Mouse (Mus musculus) gastrocnemius, postnatal 36 days (tissue): Measurements from ENCODE around the gene Kirrel3. TPM values are rescaled to one million over a fixed set of nuclear protein-coding genes. Genes with fewer than 3 reads are reported as not detected.

Experiments used
- DNase-seq, 2 experiments: peaks; one replicate each; pipeline ENCODE4 v3.0.0; 2022
- intact Hi-C: fragments of 180-260 bp; cut with DNase I; formaldehyde crosslinking; loops from one replicate; pipeline ENCODE4 v1.15.1; 2025
- total RNA-seq, 2 experiments: library from RNA; stranded (reverse); gene quantifications; 2 replicates each; pipeline ENCODE4 v1.2.3; 2021

Kirrel3 gene
- total RNA-seq, 2 experiments from 2014 or later = 0.51 to 0.54 TPM

DNA sequence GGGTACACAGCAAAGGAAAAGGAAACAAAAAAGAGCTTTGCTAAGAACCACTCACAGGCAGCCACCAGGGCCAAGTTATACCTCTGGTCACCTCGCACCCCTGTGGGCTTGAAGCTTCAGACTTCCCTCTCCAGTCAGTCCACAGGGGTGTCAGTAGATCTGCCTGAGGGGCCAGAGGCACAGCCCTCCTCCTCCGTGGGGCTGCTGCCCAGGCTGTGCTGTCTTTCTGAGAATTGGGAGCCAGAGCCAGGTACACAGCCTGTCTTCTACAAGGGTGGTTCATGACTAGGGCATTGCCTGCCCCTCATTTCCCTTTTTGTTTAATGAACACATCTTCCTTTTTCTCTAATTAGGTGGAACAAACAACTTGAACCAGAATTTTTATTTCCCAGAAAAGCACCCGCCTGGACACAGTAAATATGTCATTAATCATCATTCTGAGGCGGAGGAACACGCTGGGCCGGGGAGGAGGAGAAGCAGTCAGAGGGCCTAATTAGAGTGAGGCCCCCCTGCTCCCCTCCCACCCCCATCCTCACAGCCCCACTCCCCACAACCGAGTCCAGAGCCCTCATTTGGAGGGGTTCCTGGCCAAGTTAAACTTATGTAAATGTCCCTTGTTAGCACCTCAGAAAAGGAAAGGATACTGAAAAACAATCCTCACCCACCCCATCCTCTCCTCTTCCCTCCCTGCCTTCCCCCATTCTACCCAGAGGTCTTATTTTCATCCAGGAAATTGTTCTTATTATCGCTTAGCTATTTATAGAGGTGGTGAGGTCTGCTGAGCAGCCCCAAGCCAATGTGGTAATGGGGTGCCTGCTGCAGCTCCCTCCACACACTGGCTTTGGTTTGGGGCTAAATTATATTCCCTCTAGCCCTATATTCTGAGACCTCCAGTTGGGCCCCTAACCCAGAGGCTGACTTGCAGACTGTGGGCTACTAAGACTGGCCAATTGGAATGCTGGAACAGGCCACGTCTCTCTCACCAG, 512.5 kb downstream of the Kirrel3 start:
- intact Hi-C loops = no loop called here
- no peak for DNase-seq

- no peak for DNase-seq
- intact Hi-C loops = no loop called here
Measured at GRCm38 (mm10) chr9:35004113-35004512, 518.4 kb downstream of the Kirrel3 start.

- intact Hi-C loops = no loop called here
- no peak for DNase-seq
Measured at GRCm38 (mm10) chr9:35007697-35008341, 522.1 kb downstream of the Kirrel3 start.

DNA sequence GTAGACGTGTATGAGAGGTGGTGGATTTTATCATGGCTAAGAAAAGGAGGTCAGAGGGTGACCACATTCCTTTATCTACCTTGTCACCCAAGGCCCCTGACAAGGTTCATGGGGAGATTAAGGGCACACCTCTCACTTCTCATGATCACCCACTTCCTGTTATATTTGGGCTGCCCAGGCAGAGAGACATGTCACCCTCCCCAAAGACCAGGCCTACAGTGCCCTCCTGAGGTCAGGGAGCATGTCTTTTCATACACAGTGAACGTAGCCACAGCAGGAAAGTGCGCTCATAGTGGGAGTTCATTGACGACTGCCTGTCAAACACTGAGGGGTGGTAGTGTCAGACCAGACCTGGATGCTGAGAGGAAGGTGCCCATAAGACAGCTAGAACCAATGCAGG, 531.1 kb downstream of the Kirrel3 start:
- intact Hi-C loops = loop anchor here (2.0 kb wide), 1 partner anchor 34 kb away; no protein-coding TSS in a partner anchor
- DNase-seq = no peak

- intact Hi-C loops = loop anchor here (2.0 kb wide), 1 partner anchor 35 kb away; no protein-coding TSS in a partner anchor
- DNase-seq = no peak
Measured at GRCm38 (mm10) chr9:35017563-35017962, 531.9 kb downstream of the Kirrel3 start.

GRCm38 (mm10) chr9:35018056-35018455, 532.4 kb downstream of the Kirrel3 start:
- intact Hi-C loops = no loop called here
- no peak for DNase-seq

DNA sequence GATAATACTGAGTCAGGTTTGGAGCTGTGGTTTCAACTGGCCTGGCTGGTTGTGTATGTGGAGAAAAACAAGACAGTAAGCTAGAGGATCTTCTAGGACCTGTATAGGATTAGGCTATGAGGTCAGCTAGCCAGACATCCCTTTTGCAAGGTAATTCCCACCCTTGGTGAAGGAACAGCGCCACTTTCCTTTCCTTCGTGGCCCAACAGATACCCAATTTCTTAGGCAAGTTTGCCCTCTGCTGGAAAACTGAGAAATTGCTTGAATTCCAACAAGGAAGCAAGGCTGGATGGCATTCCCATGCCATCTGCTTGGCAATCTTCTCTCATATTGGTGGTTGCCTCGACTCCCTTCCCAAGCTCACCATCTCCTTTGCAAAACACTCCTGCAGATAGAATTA, 533.7 kb downstream of the Kirrel3 start:
- DNase-seq = no peak
- intact Hi-C loops = no loop called here

GRCm38 (mm10) chr9:35020015-35020653, 534.4 kb downstream of the Kirrel3 start:
- intact Hi-C loops = loop anchor here (2.0 to 5.0 kb wide), 2 partner anchors 163 to 521 kb away; no protein-coding TSS in a partner anchor
- DNase-seq = no peak

DNA sequence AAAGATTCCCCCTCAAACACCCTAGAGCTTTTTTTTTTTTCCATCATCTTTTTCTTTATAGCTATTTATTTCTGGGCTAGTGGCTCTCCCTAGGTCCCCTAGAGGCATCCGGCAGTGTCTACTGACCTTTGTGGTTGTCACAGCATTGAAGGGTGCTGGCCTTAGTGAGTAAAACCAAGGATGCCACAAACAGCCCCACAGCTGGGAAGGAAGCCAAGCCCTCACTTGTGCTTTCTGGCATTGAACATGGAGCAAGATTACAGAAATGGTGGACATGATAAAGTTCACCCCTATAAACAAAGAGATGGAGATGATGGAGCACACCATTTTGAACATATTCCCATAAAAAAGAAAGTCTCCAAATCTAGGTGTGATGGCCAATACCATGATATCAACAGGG, 536.0 kb downstream of the Kirrel3 start:
- intact Hi-C loops = loop anchor here (2.0 to 5.0 kb wide), 2 partner anchors 164 to 523 kb away; no protein-coding TSS in a partner anchor
- no peak for DNase-seq

DNA sequence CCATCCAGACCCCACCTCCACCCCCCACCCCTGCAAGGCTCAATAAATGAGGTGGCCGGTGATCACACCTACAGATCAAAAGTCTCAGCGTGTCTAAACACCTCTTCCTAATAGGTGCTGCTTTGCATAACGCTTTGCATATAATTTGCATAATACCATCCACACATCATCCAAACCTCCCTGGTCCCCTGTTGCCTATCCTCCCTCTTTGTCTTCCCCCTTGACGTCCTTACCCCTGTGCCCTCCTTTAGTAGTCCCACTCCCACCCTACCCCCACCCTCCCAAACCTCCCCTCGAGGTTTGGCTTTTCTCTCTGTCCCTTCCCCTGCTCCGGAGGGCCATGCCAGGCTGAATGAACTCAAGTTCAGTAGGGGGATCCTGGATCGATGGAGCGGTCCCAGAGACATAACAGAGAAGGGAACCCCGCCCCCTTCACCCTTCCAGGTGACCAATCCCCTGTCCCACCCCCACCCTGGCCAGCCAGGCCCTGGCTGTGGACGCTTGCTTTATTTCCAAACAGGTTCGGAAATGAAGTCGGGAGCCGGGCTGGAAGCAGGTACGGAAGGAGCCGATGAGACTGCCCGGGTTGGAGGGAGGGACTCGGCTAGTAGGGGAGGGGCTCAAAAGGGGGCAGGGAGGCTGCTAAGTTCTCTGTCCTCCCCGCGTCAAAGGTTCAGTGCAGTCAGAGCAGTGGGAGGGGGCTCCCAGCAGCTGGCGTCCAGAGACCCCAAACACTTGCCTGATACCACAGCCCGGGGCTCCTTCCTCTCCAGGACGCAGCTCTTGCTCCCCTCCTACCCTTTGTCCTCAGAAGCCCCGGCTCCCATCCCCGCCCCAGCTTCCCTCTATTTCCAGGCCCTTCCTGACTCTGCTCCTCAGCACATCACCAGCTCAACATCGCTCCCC, 539.1 kb downstream of the Kirrel3 start:
- DNase-seq = no peak
- intact Hi-C loops = loop anchor here (5.0 kb wide), 1 partner anchor 168 kb away; no protein-coding TSS in a partner anchor

DNA sequence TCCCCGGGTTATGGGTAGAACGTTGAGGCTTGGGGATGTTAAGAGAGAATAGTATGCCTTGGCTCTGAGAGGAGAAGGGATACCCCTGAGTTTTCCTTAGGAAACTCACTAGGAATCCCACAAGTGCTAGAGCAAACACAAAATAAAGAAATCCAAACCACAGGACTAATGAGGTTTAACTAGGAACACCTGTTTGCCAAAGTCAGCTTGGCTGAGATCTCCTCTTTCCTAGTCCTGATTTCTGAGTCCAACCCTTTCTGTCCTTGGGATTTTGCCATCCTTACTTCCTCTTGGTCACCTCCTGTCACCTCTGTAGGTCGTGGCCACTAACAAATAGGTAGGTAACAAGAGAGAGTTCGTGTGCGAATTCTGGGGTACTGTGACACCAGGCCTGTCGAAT, 540.6 kb downstream of the Kirrel3 start:
- intact Hi-C loops = no loop called here
- no peak for DNase-seq

GRCm38 (mm10) chr9:35026897-35027311, 541.2 kb downstream of the Kirrel3 start:
- intact Hi-C loops = no loop called here
- DNase-seq = no peak

DNA sequence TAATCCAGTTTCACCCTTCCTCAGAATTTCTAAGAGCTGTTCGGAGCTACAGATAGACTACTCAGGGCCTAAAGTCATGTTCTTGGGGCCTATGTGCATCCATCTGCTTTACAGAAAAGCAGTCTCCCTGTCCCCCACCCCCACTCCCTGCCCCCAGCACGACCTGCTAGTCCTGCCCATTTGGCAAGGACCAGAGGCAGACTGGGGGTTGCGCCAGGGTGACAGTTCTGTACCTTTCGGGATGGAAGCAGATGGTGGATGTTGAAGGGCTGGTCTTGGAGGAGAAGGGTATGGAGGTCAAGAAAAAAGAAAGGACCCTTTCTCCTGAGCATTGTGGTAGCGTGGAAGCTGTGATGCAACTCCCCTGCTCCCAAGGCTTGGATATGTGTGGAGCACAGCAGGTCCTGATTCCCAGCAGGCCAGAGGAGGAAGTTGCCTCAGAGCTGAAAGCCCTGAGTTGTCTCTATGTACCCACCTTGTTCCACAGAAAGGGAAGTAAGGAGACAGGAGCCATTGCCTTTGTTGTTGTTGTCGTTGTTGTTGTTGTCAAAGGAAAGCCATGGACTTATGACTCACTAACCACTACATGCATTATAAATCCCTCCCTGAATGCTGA, 541.8 kb downstream of the Kirrel3 start:
- no peak for DNase-seq
- intact Hi-C loops = no loop called here

DNA sequence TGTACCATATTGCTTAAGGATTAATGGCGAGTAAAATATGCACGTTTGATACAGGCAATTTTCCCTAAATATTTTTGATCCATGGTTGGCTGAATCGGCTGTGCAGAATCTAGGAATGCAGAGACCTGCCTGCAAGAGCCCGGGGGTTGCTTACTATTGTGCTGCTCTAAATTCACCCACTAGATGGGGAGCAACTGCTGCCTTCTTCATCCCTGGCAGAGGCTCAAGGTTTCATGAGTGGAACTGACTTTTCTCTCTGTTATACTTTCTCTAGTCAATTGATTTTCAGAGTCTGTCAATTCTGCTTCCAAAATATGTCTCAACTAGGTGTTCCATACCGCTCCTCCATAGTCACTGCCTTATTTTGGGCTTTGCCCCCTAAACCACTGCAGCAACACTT, 545.1 kb downstream of the Kirrel3 start:
- intact Hi-C loops = loop anchor here (10.0 kb wide), 1 partner anchor 234 kb away; the partner anchor contains the start of genes Fam118b and Rpusd4

DNA sequence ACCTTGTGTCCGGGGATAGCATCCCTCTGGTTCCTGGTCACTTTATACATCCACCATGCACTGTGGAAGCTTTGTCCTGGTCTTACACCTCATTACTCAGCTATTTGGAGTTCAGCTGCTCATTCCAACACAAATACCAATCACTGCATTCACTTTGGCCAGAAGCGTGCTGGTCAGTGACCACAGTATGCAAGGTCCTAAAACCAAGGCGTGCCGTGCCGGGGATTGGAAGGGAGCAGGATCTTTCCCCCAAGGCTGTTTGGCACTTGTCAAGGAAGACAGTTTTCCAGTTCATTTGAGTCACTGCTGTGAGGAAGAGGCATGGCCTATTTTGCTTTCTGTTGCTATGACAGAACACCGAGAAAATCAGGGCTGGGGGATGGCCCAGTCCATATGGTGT, 546.8 kb downstream of the Kirrel3 start:
- DNase-seq = no peak

More for the DNA sequence above, 545.1 kb downstream of the Kirrel3 start:
- DNase-seq = no peak

DNA sequence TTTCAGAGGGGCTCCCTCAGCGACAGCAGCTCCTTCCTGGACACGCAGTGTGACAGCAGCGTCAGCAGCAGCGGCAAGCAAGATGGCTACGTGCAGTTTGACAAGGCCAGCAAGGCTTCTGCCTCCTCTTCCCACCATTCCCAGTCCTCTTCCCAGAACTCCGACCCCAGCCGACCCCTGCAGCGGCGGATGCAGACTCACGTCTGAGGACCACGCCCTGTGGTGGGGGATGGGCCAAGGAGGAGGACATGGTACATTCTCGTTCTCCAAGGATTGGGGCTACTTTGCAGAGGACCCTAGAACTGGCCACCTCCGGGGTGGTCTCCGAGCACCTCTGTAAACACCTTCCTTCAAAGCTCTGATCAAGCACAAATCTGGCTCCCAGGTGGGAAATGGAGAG, 549.4 kb downstream of the Kirrel3 start:
- intact Hi-C loops = loop anchor here (10.0 kb wide), 1 partner anchor 230 kb away; the partner anchor contains the start of genes Fam118b and Rpusd4
- no peak for DNase-seq

More for the DNA sequence above, 546.8 kb downstream of the Kirrel3 start:
- intact Hi-C loops = loop anchor here (10.0 kb wide), 1 partner anchor 232 kb away; the partner anchor contains the start of genes Fam118b and Rpusd4

- DNase-seq = no peak
- intact Hi-C loops = loop anchor here (10.0 kb wide), 1 partner anchor 226 kb away; the partner anchor contains the start of genes Fam118b and Rpusd4
Measured at GRCm38 (mm10) chr9:35038922-35039586, 553.4 kb downstream of the Kirrel3 start.

DNA sequence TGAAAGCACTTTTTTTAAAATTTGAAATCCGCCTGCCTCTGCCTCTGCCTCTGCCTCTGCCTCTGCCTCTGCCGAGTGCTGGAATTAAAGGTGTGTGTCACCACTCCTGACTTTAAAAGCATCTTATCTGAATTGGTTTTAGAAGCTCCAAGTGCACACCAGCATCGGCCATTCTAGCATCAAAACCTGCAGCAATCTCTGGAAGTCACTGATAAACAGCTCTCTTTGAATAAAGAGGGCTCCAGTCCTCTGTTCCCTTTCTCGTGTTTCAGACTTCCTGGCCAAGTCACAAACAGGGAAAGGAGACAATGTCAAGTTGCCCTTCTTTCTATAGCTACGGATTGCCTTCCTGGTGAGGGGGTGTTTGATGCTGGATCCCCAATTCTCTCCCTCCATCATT, 554.2 kb downstream of the Kirrel3 start:
- intact Hi-C loops = loop anchor here (10.0 kb wide), 1 partner anchor 225 kb away; the partner anchor contains the start of genes Fam118b and Rpusd4
- DNase-seq = no peak
